Mouse (Mus musculus) gastrocnemius, postnatal 10 days (tissue): ENCODE results near the gene Hipk1. TPM values are rescaled to one million over a fixed set of nuclear protein-coding genes. Genes with fewer than 3 reads are reported as not detected.
A peak's percentile ranks its signal among the peaks of the same experiment; 100 is the strongest.

Source experiments
- DNase-seq: peaks from one replicate; pipeline ENCODE4 v3.0.0; 2021; ENCODE audit warnings: mixed read lengths
- total RNA-seq, 2 experiments: library from RNA; stranded (reverse); gene quantifications; 2 replicates each; pipeline ENCODE4 v1.2.3; 2021

Hipk1 gene
- total RNA-seq, 2 experiments from 2014 or later, result 52.1 to 59.8 TPM

DNA sequence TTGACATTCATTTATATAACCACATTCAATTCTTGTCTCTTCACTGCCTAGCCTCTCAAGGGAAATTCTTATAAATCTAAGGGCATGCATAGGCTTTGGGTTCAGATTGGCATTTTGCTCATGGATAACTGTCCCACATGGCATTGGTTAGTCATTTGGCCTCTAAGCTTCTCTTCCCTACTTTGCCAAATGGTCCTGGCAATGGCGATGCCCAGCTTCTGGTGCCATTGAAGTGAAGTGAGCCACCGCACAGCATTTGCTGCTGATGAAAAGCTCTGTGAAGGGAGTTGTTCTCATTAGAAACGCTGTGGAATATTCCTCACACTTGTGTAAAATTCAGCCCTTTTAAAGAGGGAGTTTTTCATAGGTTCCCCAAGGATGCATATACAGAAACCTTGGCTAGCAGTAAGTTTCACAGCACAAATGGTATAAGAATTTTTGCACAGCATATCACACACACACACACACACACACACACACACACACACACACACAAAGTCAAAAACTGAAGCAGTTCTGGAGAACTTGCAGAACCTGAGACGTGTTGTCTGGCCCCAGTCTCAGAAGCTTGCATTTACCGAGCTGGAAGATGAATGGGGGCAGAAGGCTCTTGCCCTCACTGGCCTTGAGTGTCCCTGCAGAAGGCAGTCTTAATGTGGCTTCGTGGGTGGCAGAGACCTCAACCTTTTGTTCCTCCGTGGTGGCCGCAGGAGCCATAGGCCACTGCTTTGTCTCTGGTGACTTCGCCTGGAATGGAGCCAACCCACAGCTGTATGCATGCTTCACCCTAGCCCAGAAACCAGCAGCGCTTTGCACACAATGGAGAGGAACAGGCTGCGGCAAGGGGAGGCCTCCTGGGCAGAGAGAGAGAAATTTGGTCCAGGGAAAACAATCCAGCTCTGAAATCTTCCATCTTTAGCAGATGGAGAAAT, 75.3 kb downstream of the Hipk1 start:
- DNase-seq, result peak; percentile 41

DNA sequence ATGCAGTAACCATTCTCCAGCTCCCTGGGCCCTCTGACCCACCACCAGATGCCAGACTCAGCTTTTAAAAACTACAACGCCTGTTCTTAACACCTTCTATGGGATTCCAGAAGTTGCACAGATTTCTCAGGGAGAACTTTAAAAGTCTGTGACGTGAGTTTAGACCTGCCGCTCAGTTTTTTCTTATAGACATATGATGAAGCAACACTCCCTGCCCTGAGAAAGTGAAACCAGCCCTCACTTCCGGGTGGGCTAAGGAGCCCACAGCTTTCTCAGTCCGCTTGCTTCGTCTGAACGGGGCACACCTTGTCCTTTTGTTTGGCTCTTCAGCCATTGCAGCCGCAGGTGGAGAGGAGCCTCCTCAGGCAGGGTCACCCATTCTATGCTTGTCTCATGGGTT, 76.4 kb downstream of the Hipk1 start:
- DNase-seq, result no peak

DNA sequence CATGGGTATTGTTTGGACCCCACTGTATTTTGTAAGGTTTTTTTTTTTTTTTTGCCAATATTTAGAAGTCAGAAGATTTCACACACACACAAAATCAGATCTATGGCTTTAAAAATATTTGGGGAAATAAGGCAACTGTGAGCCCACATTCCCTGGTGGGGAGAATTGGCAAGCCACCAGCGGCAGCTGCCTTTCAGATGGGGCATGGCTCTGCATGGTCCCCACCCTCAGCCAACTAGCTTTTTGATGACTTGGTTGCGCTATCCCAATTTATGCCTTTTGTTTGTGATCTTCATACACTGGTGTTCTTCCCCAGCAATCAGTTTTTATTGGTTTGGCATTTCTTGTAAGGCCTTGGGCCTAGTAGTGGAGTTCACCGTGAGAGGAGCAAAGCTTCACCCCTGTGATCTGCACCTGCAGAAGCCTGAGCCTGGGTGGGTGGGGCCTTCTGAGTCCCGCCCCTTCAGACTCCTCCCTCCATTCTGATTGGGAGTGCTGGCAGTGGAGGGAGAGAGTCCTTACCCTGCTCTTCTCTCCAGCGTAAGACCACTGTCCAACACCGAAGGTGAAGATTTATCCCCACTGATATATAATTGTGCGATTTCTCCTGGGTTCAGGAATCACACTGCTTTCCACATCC, 77.0 kb downstream of the Hipk1 start:
- no peak for DNase-seq

DNA sequence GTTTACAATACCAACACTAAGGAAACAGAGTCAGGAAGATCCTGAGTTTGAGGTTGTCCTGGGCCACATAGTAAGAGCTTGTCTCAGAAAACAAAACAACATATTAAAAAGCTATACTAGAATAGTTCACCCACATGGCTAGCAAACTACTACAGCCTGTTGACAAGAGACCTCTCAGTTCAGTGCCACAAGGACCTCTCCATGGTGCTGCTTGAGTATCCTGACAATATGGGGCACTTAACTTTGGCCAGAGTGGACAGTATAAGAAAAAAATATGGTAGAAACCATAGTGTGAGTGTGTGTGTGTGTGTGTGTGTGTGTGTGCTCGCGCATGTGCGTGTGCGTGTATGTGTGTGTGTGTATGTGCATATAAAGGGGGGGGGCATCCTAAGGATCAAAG, 79.2 kb downstream of the Hipk1 start:
- no peak for DNase-seq

DNA sequence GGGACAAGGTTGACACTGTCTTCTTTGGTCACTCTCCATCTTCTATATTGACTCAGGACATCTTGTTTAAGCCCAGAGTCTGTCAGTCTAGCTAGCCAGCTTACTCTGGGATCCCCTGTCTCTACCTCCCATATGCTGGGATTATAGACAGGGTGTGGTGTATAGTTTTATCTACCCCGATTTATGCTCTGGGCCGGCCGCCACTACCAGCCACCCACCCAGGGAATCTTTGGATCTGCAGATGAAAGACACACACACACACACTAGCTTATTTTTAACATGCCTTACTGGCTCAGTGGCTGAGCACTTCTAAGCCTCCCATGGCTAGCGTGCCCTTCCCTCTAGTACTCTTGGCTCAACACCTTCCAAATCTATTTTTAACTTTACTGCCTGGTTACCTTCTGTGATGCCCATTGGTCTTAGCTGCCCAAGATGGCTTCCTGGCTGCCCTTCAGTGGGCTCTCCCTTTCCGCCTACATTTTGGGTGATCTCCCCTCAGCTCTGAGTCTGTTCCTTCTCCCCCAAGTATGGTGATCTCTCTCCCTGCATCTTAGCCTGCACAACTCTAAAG, 81.8 kb downstream of the Hipk1 start:
- no peak for DNase-seq

DNA sequence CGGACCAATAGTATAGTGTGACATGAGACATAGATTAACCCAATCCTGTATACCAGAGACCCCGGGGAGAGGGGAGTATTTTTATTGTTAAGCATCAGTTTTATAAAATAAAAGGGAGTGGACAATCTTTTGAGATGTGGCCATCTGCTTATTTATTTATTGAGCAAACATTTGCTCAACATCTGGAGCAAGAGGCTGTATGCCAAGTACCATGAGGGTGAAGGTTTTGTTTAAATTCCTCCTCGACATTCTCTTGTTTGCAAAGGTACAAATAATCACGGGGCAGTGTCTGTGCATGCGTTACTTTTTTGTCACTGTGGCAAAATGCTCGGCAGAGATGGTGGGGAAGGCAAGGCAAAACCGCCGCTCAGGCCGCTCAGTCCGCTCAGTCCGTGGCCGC, 85.9 kb downstream of the Hipk1 start:
- DNase-seq, result no peak

DNA sequence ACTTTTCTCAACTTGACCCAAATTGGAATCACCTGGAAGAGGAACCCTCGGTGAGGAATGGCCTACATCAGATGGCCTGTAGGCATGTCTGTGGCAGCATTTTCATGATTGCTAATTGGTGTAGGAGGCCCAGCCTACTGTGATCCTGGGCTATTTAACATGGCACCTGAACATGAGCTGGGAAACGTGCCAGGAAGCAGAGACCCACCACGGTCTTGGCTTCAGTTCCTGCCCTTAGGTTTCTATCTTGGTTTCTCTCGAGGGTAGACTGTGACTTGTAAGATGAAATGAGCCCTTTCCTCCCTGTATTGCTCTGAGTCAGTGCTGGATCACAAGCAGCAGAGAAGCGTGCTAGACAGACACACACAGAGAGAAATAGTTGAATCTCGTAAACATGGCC, 86.7 kb downstream of the Hipk1 start:
- no peak for DNase-seq

DNA sequence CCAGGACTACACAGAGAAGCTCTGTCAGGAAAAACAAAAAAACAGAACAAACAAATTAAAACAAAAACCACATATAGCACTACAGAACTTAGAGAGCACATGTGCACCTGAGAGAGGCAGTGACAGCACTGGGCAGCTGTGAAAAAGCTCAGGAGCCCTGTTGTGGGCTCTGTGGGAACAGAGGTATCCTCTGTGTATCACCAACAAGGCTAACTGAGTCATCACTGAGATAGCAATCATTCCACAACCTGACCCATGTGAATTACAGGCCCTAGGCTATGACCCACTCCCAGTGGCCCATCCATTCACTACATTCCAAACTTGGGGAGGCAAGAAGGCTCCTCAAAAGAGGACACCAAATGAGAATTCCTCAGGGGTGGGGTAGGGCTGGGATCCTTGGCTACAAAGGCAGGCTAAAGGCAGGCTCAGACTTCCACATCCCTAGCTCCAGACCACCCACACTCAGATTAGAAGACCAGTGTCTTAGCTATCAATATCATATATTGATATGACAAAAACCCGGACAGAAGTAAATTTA, 94.9 kb downstream of the Hipk1 start:
- no peak for DNase-seq

DNA sequence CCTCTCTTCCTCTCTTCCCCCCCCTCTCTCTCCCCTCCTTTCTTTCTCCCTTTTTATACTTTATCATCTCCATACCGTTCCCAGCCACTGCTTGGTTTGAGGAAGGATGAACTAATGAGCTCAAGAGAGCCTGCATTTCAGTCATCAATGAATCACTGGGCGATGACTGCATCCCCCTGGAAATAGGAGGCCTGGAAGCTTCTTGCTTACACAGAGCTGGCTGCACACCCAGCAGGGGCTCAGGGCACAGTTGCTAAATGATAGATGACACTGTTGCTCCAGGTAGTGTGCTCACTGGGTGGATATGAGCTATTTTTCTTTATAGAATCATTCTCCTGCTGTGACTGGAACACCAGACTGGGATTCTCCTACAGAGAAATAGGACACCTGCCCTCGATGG, 95.8 kb downstream of the Hipk1 start:
- no peak for DNase-seq

DNA sequence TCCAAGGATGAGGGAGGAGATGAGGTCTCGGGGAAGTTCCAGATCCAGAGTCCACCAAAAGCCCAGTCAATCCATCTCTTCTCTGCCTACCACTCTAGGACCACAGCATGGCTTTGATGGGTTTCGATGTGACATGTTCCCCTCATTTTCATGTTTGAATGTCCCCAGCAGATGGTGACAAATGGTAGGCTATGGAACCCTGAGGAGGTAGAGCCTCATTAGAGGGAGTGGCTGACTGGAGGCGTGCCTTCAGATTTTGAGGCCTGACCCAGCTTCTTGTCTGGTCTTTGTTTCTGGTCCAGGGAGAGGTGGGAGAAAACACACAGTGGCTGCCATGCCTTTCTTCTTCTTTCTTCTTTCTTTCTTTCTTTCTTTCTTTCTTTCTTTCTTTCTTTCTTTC, 100.9 kb downstream of the Hipk1 start:
- no peak for DNase-seq

Other genes starting within 250 kb of the Hipk1 start
- under 1 TPM in 1 of 2 experiments, not detected in 1; 0.36 TPM for gene Syt6, start 216.3 kb downstream of the Hipk1 start, total RNA-seq
- gene Atg4a-ps, start 145.5 kb downstream of the Hipk1 start, total RNA-seq, result 1 to 10 TPM in 1 of 2 experiments, under 1 TPM in 1; 0.14 to 5.3 TPM
- 10 to 100 TPM in 1 of 2 experiments, 1 to 10 TPM in 1; 10.0 to 15.0 TPM for gene Olfml3, start 53.6 kb downstream of the Hipk1 start, total RNA-seq
- not detected for gene Gm10964, start 52.2 kb downstream of the Hipk1 start, total RNA-seq
- 1 to 10 TPM; 5.6 to 6.5 TPM for gene Dclre1b, start 17.9 kb upstream of the Hipk1 start, total RNA-seq
- 10 to 100 TPM in 1 of 2 experiments, 1 to 10 TPM in 1; 9.8 to 13.5 TPM for gene Ap4b1, start 18.0 kb upstream of the Hipk1 start, total RNA-seq
- not detected for gene Gm43064, start 18.0 kb upstream of the Hipk1 start, total RNA-seq
- under 1 TPM; 0.49 to 0.70 TPM for gene Bcl2l15, start 41.0 kb upstream of the Hipk1 start, total RNA-seq
- gene Ptpn22, start 68.2 kb upstream of the Hipk1 start, total RNA-seq, result under 1 TPM; 0.26 to 0.81 TPM
- 1 to 10 TPM; 8.0 to 9.8 TPM for gene Rsbn1, start 122.6 kb upstream of the Hipk1 start, total RNA-seq
- 10 to 100 TPM in 1 of 2 experiments, 1 to 10 TPM in 1; 8.1 to 10.4 TPM for gene Phtf1, start 176.5 kb upstream of the Hipk1 start, total RNA-seq